ENCODE assay signal across 7 mouse cellular contexts in genomic region chrX:20798141-20798796, GRCm38 (mm10). TPM values are rescaled to one million over a fixed set of nuclear protein-coding genes. Genes with fewer than 3 reads are reported as not detected.
DNase-seq lines count a peak whose midpoint lies in the region; ATAC-seq and TF ChIP-seq lines count a peak whose summit lies in the region.

No protein-coding gene starts in this region.

- no peaks in the 10 kb centered on the region for H3K27me3 ChIP-seq in forebrain, embryonic 10.5 days (ENCODE audit: poor library complexity, severe bottlenecking)
- H3K27me3 ChIP-seq in heart, embryonic 13.5 days (replicated peaks), result no peaks in the 10 kb centered on the region
- no peaks in the 10 kb centered on the region for H3K27me3 ChIP-seq in kidney, embryonic 15.5 days
- no peaks in the 10 kb centered on the region for H3K27me3 ChIP-seq in limb, embryonic 14.5 days (ENCODE audit: control insufficient read depth, insufficient read depth, low read length)
- no peaks in the 10 kb centered on the region for H3K27me3 ChIP-seq in midbrain, embryonic 15.5 days (replicated peaks)
- no peaks in the 10 kb centered on the region for H3K27me3 ChIP-seq in spleen, adult 2 months (ENCODE audit: control insufficient read depth, insufficient read depth, low read length)

- no peak for TF ChIP-seq POLR2A in limb, embryonic 14.5 days (IDR thresholded peaks at IDR 0.05; ENCODE audit: borderline replicate concordance, extremely low read depth, insufficient read depth, insufficient read length)
- TF ChIP-seq POLR2A in spleen, adult 2 months (IDR thresholded peaks at IDR 0.05; ENCODE audit: low read depth, low read length), result no peak

- ATAC-seq in heart, embryonic 13.5 days (ENCODE audit: extremely low read depth, insufficient number of reproducible peaks, low FRiP score, low TSS enrichment), result peak; percentile 84
- ATAC-seq in kidney, embryonic 15.5 days (replicated peaks; ENCODE audit: low FRiP score), result peak; percentile 98
- peak; percentile 95 for ATAC-seq in limb, embryonic 14.5 days (ENCODE audit: low FRiP score, low read depth)
- peak; percentile 99 for ATAC-seq in midbrain, embryonic 15.5 days (replicated peaks)

- no peak for TF ChIP-seq CTCF in spleen, adult 2 months (IDR thresholded peaks at IDR 0.05; ENCODE audit: extremely low read depth, insufficient read depth, insufficient read length, insufficient replicate concordance)

- peaks cover 11% of the 10 kb centered on the region for H3K36me3 ChIP-seq in forebrain, embryonic 10.5 days (replicated peaks)
- H3K36me3 ChIP-seq in heart, embryonic 13.5 days, result no peaks in the 10 kb centered on the region
- no peaks in the 10 kb centered on the region for H3K36me3 ChIP-seq in kidney, embryonic 15.5 days
- H3K36me3 ChIP-seq in limb, embryonic 14.5 days (ENCODE audit: control insufficient read depth, insufficient read depth, low read length), result no peaks in the 10 kb centered on the region
- no peaks in the 10 kb centered on the region for H3K36me3 ChIP-seq in midbrain, embryonic 15.5 days (replicated peaks)
- H3K36me3 ChIP-seq in spleen, adult 2 months (ENCODE audit: control insufficient read depth, insufficient read depth, low read length), result no peaks in the 10 kb centered on the region

- H3K4me2 ChIP-seq in heart, embryonic 13.5 days, result peak overlapping the region; percentile 68
- H3K4me2 ChIP-seq in kidney, embryonic 15.5 days, result peak overlapping the region; percentile 57
- peak overlapping the region; percentile 49 for H3K4me2 ChIP-seq in limb, embryonic 14.5 days (replicated peaks; ENCODE audit: low read depth, low read length, severe bottlenecking)
- H3K4me2 ChIP-seq in midbrain, embryonic 15.5 days, result peak overlapping the region; percentile 51

- no peaks in the 10 kb centered on the region for H3K9me3 ChIP-seq in forebrain, embryonic 10.5 days
- H3K9me3 ChIP-seq in heart, embryonic 13.5 days, result no peaks in the 10 kb centered on the region
- H3K9me3 ChIP-seq in kidney, embryonic 15.5 days (replicated peaks), result no peaks in the 10 kb centered on the region
- no peaks in the 10 kb centered on the region for H3K9me3 ChIP-seq in limb, embryonic 14.5 days (ENCODE audit: control insufficient read depth, low read length)
- no peaks in the 10 kb centered on the region for H3K9me3 ChIP-seq in midbrain, embryonic 15.5 days

- H3K4me1 ChIP-seq in brown adipose tissue, adult 24 weeks (ENCODE audit: control insufficient read depth, insufficient read depth, insufficient read length, low read length), result no peaks in the 10 kb centered on the region
- no peaks in the 10 kb centered on the region for H3K4me1 ChIP-seq in forebrain, embryonic 10.5 days
- H3K4me1 ChIP-seq in heart, embryonic 13.5 days, result 0 out of 2 replicates have a peak, but pooled peaks cover 3% of the 10 kb centered on the region
- no peaks in the 10 kb centered on the region for H3K4me1 ChIP-seq in kidney, embryonic 15.5 days
- H3K4me1 ChIP-seq in limb, embryonic 14.5 days (ENCODE audit: control insufficient read depth, insufficient read depth, low read length), result no peaks in the 10 kb centered on the region
- no peaks in the 10 kb centered on the region for H3K4me1 ChIP-seq in midbrain, embryonic 15.5 days
- H3K4me1 ChIP-seq in spleen, adult 2 months (ENCODE audit: control insufficient read depth, insufficient read depth, insufficient read length), result no peaks in the 10 kb centered on the region; the same call in 1 of the 2 replicates

- peak; percentile 71 for DNase-seq in forebrain, embryonic 10.5 days (ENCODE audit: extremely low spot score, low spot score)
- peak; percentile 94 for DNase-seq in limb, embryonic 14.5 days (ENCODE audit: low spot score)
- peak; percentile 74 to 76 for DNase-seq in spleen, adult 2 months (ENCODE audit: low read depth in 1 of 2, low spot score in 2 of 2)

- WGBS in forebrain, embryonic 10.5 days, result 14% methylated on average over 21 of the region's 21 CpGs
- 15% methylated on average over 17 of the region's 21 CpGs for WGBS in heart, embryonic 13.5 days
- WGBS in kidney, embryonic 15.5 days, result 25% methylated on average over 17 of the region's 21 CpGs
- WGBS in limb, embryonic 14.5 days, result 13% methylated on average over 18 of the region's 21 CpGs
- 27% methylated on average over 18 of the region's 21 CpGs for WGBS in midbrain, embryonic 15.5 days
- WGBS in spleen, adult 2 months, result 19% methylated on average over 21 of the region's 21 CpGs

- H3K9ac ChIP-seq in heart, embryonic 13.5 days, result peak overlapping the region; percentile 82
- peak overlapping the region; percentile 50 for H3K9ac ChIP-seq in kidney, embryonic 15.5 days
- H3K9ac ChIP-seq in limb, embryonic 14.5 days (ENCODE audit: low read depth, low read length, severe bottlenecking), result peak overlapping the region; percentile 66
- H3K9ac ChIP-seq in midbrain, embryonic 15.5 days, result peak overlapping the region; percentile 55

- no peak overlapping the region for H3K27ac ChIP-seq in brown adipose tissue, adult 24 weeks (replicated peaks; ENCODE audit: low read depth, low read length)
- H3K27ac ChIP-seq in forebrain, embryonic 10.5 days, result peak overlapping the region; percentile 91
- H3K27ac ChIP-seq in heart, embryonic 13.5 days (replicated peaks), result peak overlapping the region; percentile 87
- peak overlapping the region; percentile 89 for H3K27ac ChIP-seq in kidney, embryonic 15.5 days
- H3K27ac ChIP-seq in limb, embryonic 14.5 days (replicated peaks; ENCODE audit: low read depth, low read length), result peak overlapping the region; percentile 87
- peak overlapping the region; percentile 94 for H3K27ac ChIP-seq in midbrain, embryonic 15.5 days
- H3K27ac ChIP-seq in spleen, adult 2 months (ENCODE audit: insufficient read depth, low read length), result peak overlapping the region; percentile 78

- peak overlapping the region; percentile 54 for H3K4me3 ChIP-seq in brown adipose tissue, adult 24 weeks (ENCODE audit: insufficient read depth, low read depth, low read length)
- H3K4me3 ChIP-seq in forebrain, embryonic 10.5 days, result peak overlapping the region; percentile 53
- peak overlapping the region; percentile 55 for H3K4me3 ChIP-seq in heart, embryonic 13.5 days
- peak overlapping the region; percentile 48 for H3K4me3 ChIP-seq in kidney, embryonic 15.5 days (replicated peaks)
- H3K4me3 ChIP-seq in limb, embryonic 14.5 days (replicated peaks; ENCODE audit: low read length), result peak overlapping the region; percentile 42
- H3K4me3 ChIP-seq in midbrain, embryonic 15.5 days, result peak overlapping the region; percentile 46
- H3K4me3 ChIP-seq in spleen, adult 2 months (ENCODE audit: extremely low read depth, insufficient read depth, insufficient read length), result peak overlapping the region; percentile 62; the same call in 1 of the 2 replicates

RNA-seq across cellular contexts. Expression of gene Araf, which starts 0.7 kb away (rescaled TPM):
- polyA plus RNA-seq in brown adipose tissue, adult 24 weeks (2012; ENCODE audit: insufficient read depth, insufficient read length, missing spikeins), result 46.6 and 49.7 TPM in 2 replicates
- polyA plus RNA-seq in forebrain, embryonic 10.5 days (2016; fragmentation: Nextera tagmentation; extraction: Ambion mirVana), result 91.9 and 96.6 TPM in 2 replicates
- 90.5 and 108 TPM in 2 replicates for polyA plus RNA-seq in heart, embryonic 13.5 days (2015; fragmentation: Nextera tagmentation; extraction: Ambion mirVana)
- polyA plus RNA-seq in kidney, embryonic 15.5 days (2015; fragmentation: Nextera tagmentation; extraction: Ambion mirVana), result 115 and 129 TPM in 2 replicates
- polyA plus RNA-seq in limb, embryonic 14.5 days (2012; rRNA removed), result 196 and 236 TPM in 2 replicates
- polyA plus RNA-seq in limb, embryonic 14.5 days (2014; fragmentation: Nextera tagmentation; extraction: Ambion mirVana), result 87.1 and 97.1 TPM in 2 replicates
- 365 and 380 TPM in 2 replicates for polyA plus RNA-seq in midbrain, embryonic 15.5 days (2015; fragmentation: Nextera tagmentation; extraction: Ambion mirVana)
- 143 and 164 TPM in 2 replicates for polyA plus RNA-seq in spleen, adult 2 months (2012; rRNA removed)
